Mouse (Mus musculus): ENCODE results near the gene Herc3. TPM values are rescaled to one million over a fixed set of nuclear protein-coding genes. Genes with fewer than 3 reads are reported as not detected.

Gene Herc3
- polyA plus RNA-seq, 1 experiment from 2014 or later = 7.5 TPM

DNA sequence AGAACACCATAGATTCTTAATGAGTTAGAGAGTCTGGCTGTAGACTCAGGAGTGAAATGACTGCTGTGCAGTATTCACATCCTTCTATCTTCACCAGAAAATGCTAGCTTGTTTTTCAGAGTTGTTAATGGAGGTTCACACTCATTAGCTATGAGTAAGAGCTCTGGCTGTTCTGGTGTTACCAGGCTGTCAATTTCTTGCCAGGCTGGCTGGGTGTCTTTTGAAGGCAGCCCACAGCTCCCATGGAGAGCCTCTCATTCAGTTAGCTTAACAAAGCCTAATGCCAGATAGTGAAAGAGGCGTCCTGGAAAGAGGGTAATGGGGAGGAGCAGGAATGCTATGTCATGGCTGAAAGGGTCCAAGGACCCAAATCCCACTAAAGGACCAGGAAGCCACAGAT lies 6.7 kb downstream of the Herc3 start:
- no peak overlapping the region for H3K27ac ChIP-seq
- H3K9ac ChIP-seq (replicated peaks) = no peak overlapping the region
- H3K9me3 ChIP-seq = no peaks in the 10 kb centered on the region
- no peak for ATAC-seq (ENCODE audit: insufficient number of reproducible peaks, insufficient read depth, low FRiP score, low TSS enrichment, low read depth)
- H3K36me3 ChIP-seq = no peaks in the 10 kb centered on the region
- H3K4me3 ChIP-seq (replicated peaks) = no peak overlapping the region
- H3K27me3 ChIP-seq = no peaks in the 10 kb centered on the region
- H3K4me1 ChIP-seq (replicated peaks) = no peaks in the 10 kb centered on the region
- no peak overlapping the region for H3K4me2 ChIP-seq
- 19% methylated on average over 1 of the region's 1 CpGs for WGBS

DNA sequence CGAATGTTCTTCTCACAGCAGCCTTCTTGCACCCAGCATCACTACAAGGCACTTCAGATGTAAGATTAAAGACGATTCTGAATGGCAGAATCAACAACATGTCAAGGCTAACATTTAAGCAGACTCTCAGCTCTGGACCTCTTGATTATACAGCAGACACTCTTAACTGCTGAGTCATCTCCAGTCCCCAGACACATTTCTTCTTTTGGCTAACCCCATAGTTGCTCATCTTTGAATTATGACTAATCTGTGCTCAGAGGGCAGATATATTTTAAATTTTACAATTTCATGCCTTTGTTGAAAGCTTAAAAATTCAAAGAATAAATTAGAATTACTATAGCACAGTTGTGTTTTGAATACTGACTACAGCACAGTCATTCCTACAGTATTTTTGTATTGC lies 9.9 kb downstream of the Herc3 start:
- 71% methylated on average over 2 of the region's 2 CpGs for WGBS
- H3K4me2 ChIP-seq = no peak overlapping the region
- H3K4me3 ChIP-seq (replicated peaks) = no peak overlapping the region
- no peaks in the 10 kb centered on the region for H3K9me3 ChIP-seq
- H3K27me3 ChIP-seq = no peaks in the 10 kb centered on the region
- H3K27ac ChIP-seq = no peak overlapping the region
- no peak overlapping the region for H3K9ac ChIP-seq (replicated peaks)
- H3K36me3 ChIP-seq = no peaks in the 10 kb centered on the region
- no peaks in the 10 kb centered on the region for H3K4me1 ChIP-seq (replicated peaks)
- ATAC-seq (ENCODE audit: insufficient number of reproducible peaks, insufficient read depth, low FRiP score, low TSS enrichment, low read depth) = no peak

DNA sequence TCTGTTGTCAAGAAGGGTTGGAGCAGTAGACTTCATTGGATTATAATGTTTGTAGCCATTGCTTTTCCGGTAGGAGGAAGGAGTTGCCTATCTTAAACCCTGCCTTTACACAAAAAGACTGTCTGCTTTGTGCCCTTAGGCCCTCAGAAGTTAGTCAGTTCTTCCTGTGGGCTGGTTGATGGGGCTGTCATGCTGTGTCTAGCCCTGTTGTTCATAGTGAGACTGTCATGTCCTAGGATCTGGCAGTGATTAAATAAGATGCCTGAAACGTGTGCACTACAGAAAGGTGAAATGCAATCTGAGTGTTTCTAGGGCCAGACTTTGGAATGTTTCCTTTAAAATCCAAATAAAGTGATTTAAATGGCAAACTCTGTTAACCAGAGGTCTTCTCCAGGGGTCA lies 10.9 kb downstream of the Herc3 start:
- Histone ChIP-seq H3K27me3 (no peaks in the 10 kb centered on the region), H3K36me3 (no peaks in the 10 kb centered on the region), H3K4me1 (replicated peaks) (no peaks in the 10 kb centered on the region), H3K27ac (no peak overlapping the region), H3K9ac (replicated peaks) (no peak overlapping the region), H3K4me3 (replicated peaks) (no peak overlapping the region), H3K4me2 (no peak overlapping the region), H3K9me3 (no peaks in the 10 kb centered on the region)
- ATAC-seq (ENCODE audit: insufficient number of reproducible peaks, insufficient read depth, low FRiP score, low TSS enrichment, low read depth) = no peak
- WGBS = 53% methylated on average over 2 of the region's 2 CpGs

DNA sequence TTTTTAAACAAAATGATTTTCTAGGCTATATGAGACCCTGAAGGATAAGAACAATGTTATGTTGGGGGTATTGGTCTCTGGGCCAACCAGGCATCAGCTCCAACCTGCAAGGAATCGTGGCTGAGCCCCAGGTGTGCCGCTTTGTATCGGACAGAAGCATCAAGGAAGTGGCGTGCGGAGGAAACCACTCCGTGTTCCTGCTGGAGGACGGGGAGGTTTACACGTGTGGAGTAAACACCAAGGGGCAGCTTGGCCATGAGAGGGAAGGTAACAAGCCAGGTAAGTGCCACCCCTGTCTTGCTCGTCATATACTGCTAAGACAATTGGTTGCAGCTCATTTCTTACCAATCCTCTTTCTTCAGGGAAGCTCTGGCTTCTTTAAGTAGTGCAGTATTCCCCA lies 12.3 kb downstream of the Herc3 start:
- Histone ChIP-seq H3K4me2 (no peak overlapping the region), H3K36me3 (no peaks in the 10 kb centered on the region), H3K9ac (replicated peaks) (no peak overlapping the region), H3K9me3 (no peaks in the 10 kb centered on the region), H3K27me3 (no peaks in the 10 kb centered on the region), H3K4me1 (replicated peaks) (no peaks in the 10 kb centered on the region), H3K4me3 (replicated peaks) (no peak overlapping the region), H3K27ac (no peak overlapping the region)
- whole genome bisulfite sequencing = 90% methylated on average over 9 of the region's 9 CpGs
- no peak for ATAC-seq (ENCODE audit: insufficient number of reproducible peaks, insufficient read depth, low FRiP score, low TSS enrichment, low read depth)

DNA sequence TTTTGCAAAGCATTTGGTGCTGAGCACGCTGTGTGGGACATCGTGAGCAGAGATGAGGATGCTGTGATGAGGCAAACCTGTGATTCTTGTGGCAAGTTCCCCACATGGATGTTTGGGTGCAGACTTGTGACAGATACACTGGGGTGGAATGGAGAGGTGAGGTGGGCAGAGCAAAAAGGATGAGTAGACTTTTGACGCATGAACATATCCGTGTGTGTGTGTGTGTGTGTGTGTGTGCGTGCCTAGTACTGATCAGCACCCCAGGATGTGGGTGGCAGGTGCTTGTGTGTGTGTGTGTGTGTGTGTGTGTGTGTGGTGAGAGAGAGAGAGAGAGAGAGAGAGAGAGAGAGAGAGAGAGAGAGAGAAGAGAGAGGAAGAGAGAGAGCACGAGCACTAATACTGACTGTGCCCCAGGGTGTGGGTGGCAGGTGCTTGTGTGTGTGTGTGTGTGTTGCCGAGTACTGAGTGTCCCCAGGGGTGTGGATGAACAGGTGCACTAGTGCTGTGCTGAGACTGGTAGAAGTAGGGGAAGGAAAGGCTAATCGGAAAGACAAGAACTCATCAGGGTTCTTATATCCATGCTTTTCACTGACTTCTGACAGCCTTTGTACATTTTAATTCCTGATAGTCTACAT lies 13.0 kb downstream of the Herc3 start:
- ATAC-seq (ENCODE audit: insufficient number of reproducible peaks, insufficient read depth, low FRiP score, low TSS enrichment, low read depth) = no peak
- H3K9ac ChIP-seq (replicated peaks) = no peak overlapping the region
- no peaks in the 10 kb centered on the region for H3K4me1 ChIP-seq (replicated peaks)
- no peaks in the 10 kb centered on the region for H3K9me3 ChIP-seq
- 81% methylated on average over 8 of the region's 8 CpGs for WGBS
- H3K27ac ChIP-seq = no peak overlapping the region
- H3K36me3 ChIP-seq = no peaks in the 10 kb centered on the region
- no peak overlapping the region for H3K4me3 ChIP-seq (replicated peaks)
- H3K4me2 ChIP-seq = no peak overlapping the region
- no peaks in the 10 kb centered on the region for H3K27me3 ChIP-seq

DNA sequence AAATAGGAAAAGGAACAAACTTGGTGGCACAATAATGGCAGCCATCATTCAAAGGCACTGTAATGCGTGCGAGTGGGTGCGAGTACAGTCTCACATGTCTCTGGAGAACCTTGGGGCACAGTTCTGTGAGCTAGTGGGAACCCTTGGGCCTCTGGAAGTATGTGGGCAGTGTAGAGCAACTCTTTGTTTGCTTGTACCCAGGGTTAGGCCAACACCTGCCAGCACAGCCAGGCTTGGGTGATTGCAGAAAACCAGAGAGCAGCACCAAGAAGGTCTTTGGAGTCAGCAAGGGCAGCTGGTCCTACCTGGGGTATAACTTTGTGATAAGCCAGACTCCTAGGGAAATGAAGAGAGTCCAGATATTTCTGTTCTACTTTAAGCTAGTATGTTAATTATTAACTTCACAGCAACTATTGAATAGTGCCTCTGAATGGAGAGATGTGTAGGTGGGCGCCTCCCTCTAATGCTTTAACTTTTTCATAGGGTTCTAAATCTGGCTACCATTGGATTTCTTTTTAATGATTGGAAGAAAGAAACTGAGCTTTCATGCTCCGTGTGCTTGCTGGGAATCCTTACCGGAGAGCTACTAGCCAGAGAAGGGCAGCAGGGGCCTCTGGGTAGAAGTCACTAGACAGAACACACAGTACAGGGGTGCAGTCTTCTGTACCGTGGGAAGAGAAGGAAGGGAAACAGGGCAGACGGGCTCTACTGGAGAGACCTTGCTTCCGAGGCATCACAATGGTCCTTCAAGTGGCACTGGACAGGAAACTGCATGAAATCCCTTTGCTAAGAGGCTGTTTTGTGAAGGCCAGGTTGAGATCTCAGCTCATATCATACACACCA lies 15.8 kb downstream of the Herc3 start:
- no peak overlapping the region for H3K9ac ChIP-seq (replicated peaks)
- H3K4me1 ChIP-seq (replicated peaks) = no peaks in the 10 kb centered on the region
- no peak overlapping the region for H3K27ac ChIP-seq
- H3K4me2 ChIP-seq = no peak overlapping the region
- no peaks in the 10 kb centered on the region for H3K9me3 ChIP-seq
- WGBS = 89% methylated on average over 9 of the region's 9 CpGs
- no peaks in the 10 kb centered on the region for H3K36me3 ChIP-seq
- no peak overlapping the region for H3K4me3 ChIP-seq (replicated peaks)
- ATAC-seq (ENCODE audit: insufficient number of reproducible peaks, insufficient read depth, low FRiP score, low TSS enrichment, low read depth) = no peak
- no peaks in the 10 kb centered on the region for H3K27me3 ChIP-seq

DNA sequence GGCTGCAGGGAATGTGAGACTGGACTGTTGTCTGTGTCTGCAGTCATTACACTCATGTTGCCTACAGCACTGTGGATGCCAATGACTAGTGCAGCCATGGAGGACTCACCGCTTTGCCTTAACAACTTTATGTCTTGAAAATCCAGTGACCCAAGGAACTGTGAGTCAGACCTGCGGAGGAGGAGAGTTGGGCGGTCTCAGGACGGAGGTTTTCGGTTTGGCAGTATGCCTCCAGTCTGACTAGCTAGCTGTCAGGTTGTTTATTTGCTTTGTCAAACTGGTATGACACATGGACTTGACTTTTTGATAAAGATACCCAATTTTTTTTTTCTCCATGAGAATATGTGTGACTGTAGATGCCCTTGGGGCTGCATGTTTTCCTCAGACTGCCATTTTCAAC lies 16.6 kb downstream of the Herc3 start:
- no peaks in the 10 kb centered on the region for H3K36me3 ChIP-seq
- H3K9ac ChIP-seq (replicated peaks) = no peak overlapping the region
- 95% methylated on average over 5 of the region's 5 CpGs for WGBS
- no peak overlapping the region for H3K4me3 ChIP-seq (replicated peaks)
- no peaks in the 10 kb centered on the region for H3K9me3 ChIP-seq
- ATAC-seq (ENCODE audit: insufficient number of reproducible peaks, insufficient read depth, low FRiP score, low TSS enrichment, low read depth) = no peak
- H3K4me1 ChIP-seq (replicated peaks) = no peaks in the 10 kb centered on the region
- H3K27me3 ChIP-seq = no peaks in the 10 kb centered on the region
- no peak overlapping the region for H3K4me2 ChIP-seq
- no peak overlapping the region for H3K27ac ChIP-seq

DNA sequence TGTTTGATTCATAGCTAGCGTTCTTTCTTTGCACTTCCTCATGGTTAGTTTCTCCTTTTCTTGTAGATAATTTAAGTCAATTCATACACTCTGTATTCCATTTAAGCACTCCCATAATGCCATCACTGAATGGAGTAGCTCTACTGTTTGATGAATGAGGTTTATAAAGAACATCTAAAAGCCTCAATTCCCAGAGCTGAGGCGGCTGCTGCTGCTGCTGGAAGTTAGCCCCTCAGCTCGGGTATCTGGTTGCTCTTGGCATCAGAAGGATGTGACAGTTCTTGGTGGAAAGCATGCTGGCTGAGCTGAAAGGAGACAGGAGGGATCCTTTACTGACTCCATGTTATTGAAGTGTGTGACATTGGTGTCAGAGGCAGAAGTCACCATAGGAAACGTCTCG lies 18.1 kb downstream of the Herc3 start:
- Histone ChIP-seq H3K4me3 (replicated peaks) (no peak overlapping the region), H3K4me2 (no peak overlapping the region), H3K27me3 (no peaks in the 10 kb centered on the region), H3K9me3 (no peaks in the 10 kb centered on the region), H3K9ac (replicated peaks) (no peak overlapping the region), H3K4me1 (replicated peaks) (no peaks in the 10 kb centered on the region), H3K27ac (no peak overlapping the region), H3K36me3 (no peaks in the 10 kb centered on the region)
- WGBS = 82% methylated on average over 5 of the region's 5 CpGs
- no peak for ATAC-seq (ENCODE audit: insufficient number of reproducible peaks, insufficient read depth, low FRiP score, low TSS enrichment, low read depth)

DNA sequence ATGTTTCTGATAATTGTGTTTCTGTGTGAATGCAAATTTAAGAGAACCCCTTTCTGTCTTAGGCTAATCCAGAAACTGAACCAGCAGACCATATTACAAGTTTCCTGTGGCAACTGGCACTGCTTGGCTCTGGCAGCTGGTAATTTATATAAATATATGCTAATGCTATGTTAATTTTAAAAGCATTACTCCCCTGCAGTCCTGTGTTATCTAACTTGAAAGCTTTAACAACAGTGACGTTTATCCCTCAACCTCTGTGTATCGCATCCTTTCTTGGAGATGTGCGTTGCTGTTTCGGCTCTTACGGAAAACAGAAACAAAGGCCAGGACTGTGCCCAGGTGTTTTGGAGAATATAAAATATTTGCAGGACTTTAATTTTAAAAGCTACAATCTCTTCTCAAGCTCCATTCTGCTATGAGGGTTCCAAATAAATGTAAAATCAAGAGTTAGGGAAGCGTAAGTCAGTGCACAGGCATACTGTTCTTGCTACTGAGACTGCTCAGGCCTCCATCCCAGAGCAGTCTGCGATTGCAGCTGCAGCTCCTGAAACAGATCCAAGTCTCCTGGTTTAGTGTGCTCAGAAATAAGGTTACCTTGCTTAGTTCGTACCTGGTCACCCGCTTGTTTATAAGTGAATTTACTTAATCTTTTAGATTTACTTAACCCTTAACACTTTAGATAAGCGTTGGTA lies 24.6 kb downstream of the Herc3 start:
- Histone ChIP-seq H3K9ac (replicated peaks) (no peak overlapping the region), H3K4me2 (no peak overlapping the region), H3K36me3 (0 out of 2 replicates have a peak, but pooled peaks cover 5% of the 10 kb centered on the region), H3K9me3 (no peaks in the 10 kb centered on the region), H3K27me3 (no peaks in the 10 kb centered on the region), H3K4me1 (replicated peaks) (no peaks in the 10 kb centered on the region), H3K27ac (no peak overlapping the region), H3K4me3 (replicated peaks) (no peak overlapping the region)
- 91% methylated on average over 10 of the region's 10 CpGs for WGBS
- ATAC-seq (ENCODE audit: insufficient number of reproducible peaks, insufficient read depth, low FRiP score, low TSS enrichment, low read depth) = no peak

DNA sequence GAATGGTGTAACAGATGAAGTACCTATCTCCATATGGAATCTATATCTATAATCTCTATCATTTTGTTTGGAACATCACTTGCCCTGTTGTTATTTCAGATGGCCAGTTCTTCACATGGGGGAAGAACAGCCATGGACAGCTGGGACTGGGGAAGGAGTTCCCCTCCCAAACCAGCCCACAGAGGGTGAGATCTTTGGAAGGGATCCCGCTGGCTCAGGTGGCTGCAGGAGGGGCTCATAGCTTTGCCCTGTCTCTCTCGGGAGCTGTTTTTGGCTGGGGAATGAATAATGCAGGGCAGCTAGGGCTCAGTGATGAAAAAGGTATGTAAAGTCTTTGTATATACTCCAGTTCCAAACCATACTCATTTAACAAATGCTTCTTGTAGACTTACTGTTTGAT lies 25.2 kb downstream of the Herc3 start:
- Histone ChIP-seq H3K4me1 (replicated peaks) (no peaks in the 10 kb centered on the region), H3K9me3 (no peaks in the 10 kb centered on the region), H3K9ac (replicated peaks) (no peak overlapping the region), H3K4me3 (replicated peaks) (no peak overlapping the region), H3K27ac (no peak overlapping the region), H3K4me2 (no peak overlapping the region), H3K27me3 (no peaks in the 10 kb centered on the region), H3K36me3 (0 out of 2 replicates have a peak, but pooled peaks cover 5% of the 10 kb centered on the region)
- no peak for ATAC-seq (ENCODE audit: insufficient number of reproducible peaks, insufficient read depth, low FRiP score, low TSS enrichment, low read depth)
- WGBS = 88% methylated on average over 2 of the region's 2 CpGs

DNA sequence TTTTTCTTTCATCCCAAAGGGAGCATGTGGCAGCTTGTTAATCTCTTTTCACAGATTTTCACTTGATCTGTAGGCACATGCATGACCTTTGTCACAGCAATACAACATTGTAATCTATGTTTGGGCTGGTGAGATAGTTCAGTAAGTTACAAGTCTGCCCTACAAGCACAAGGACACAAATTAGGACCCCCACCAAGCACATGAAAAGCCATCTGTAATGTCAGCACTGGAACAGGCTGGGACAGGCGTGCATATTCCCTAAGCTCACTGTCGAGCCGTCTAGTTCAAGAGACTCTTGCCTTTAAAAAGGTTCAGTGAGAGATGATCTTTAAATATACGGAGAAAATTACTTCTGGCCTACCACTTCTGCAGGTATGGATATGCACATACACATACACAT lies 28.3 kb downstream of the Herc3 start:
- no peak overlapping the region for H3K4me2 ChIP-seq
- no peak for ATAC-seq (ENCODE audit: insufficient number of reproducible peaks, insufficient read depth, low FRiP score, low TSS enrichment, low read depth)
- no peak overlapping the region for H3K4me3 ChIP-seq (replicated peaks)
- H3K4me1 ChIP-seq (replicated peaks) = no peaks in the 10 kb centered on the region
- 88% methylated on average over 4 of the region's 4 CpGs for WGBS
- no peaks in the 10 kb centered on the region for H3K9me3 ChIP-seq
- no peaks in the 10 kb centered on the region for H3K27me3 ChIP-seq
- H3K36me3 ChIP-seq = 0 out of 2 replicates have a peak, but pooled peaks cover 5% of the 10 kb centered on the region
- no peak overlapping the region for H3K27ac ChIP-seq
- no peak overlapping the region for H3K9ac ChIP-seq (replicated peaks)

Measured in limb, embryonic 12.5 days (tissue).